Mouse (Mus musculus): Measurements from ENCODE around the gene Stag1.
A peak's percentile ranks its signal among the peaks of the same experiment; 100 is the strongest.

Gene Stag1

GRCm38 (mm10) chr9:100605985-100606554 lies 8.5 kb downstream of the Stag1 start:
- DNase-seq: peak; percentile 15 to 17

- DNase-seq: no peak
These were observed 16.0 kb downstream of the Stag1 start for GRCm38 (mm10) chr9:100613501-100614071.

GRCm38 (mm10) chr9:100616947-100617346 lies 19.3 kb downstream of the Stag1 start:
- DNase-seq: peak; percentile 23 to 73

GRCm38 (mm10) chr9:100626258-100626657 lies 28.7 kb downstream of the Stag1 start:
- DNase-seq: no peak

GRCm38 (mm10) chr9:100640754-100641153 lies 43.2 kb downstream of the Stag1 start:
- no peak for DNase-seq

- DNase-seq: no peak
These were observed 43.9 kb downstream of the Stag1 start for GRCm38 (mm10) chr9:100641391-100642085.

GRCm38 (mm10) chr9:100642186-100642839 lies 44.7 kb downstream of the Stag1 start:
- peak; percentile 48 to 75 for DNase-seq

- DNase-seq: peak; percentile 98 to 99
These were observed 45.5 kb downstream of the Stag1 start for GRCm38 (mm10) chr9:100642840-100643697.

GRCm38 (mm10) chr9:100644071-100644771 lies 46.6 kb downstream of the Stag1 start:
- peak; percentile 66 to 86 for DNase-seq

- peak in 1 of 2 experiments; percentile 23 for DNase-seq
These were observed 47.7 kb downstream of the Stag1 start for GRCm38 (mm10) chr9:100645026-100645940.

- DNase-seq: no peak
These were observed 48.7 kb downstream of the Stag1 start for GRCm38 (mm10) chr9:100646276-100646675.

- no peak for DNase-seq
These were observed 50.3 kb downstream of the Stag1 start for GRCm38 (mm10) chr9:100647774-100648323.

- DNase-seq: peak in 1 of 2 experiments; percentile 9
These were observed 56.5 kb downstream of the Stag1 start for GRCm38 (mm10) chr9:100654104-100654503.

- no peak for DNase-seq
These were observed 58.5 kb downstream of the Stag1 start for GRCm38 (mm10) chr9:100656058-100656457.

- DNase-seq: no peak
These were observed 63.0 kb downstream of the Stag1 start for GRCm38 (mm10) chr9:100660587-100660986.

GRCm38 (mm10) chr9:100663473-100664134 lies 66.0 kb downstream of the Stag1 start:
- no peak for DNase-seq

GRCm38 (mm10) chr9:100670151-100670550 lies 72.6 kb downstream of the Stag1 start:
- DNase-seq: no peak

GRCm38 (mm10) chr9:100679036-100679435 lies 81.4 kb downstream of the Stag1 start:
- no peak for DNase-seq

- no peak for DNase-seq
These were observed 84.7 kb downstream of the Stag1 start for GRCm38 (mm10) chr9:100682285-100682684.
